Mouse (Mus musculus) urinary bladder, adult 18-20 months (tissue): Measurements from ENCODE around the gene Gm21292.
"Not testable (repeated sequence)": the region's sequence is repeated elsewhere in the genome, so short reads cannot be mapped to it uniquely, and the experiment has no call there.

Experiments used
- DNase-seq, 2 experiments: peaks; one replicate each; pipeline ENCODE4 v3.0.0; 2022; ENCODE audit warnings: low spot score in 2 of 2, mixed read lengths in 2 of 2

Gene Gm21292

DNA sequence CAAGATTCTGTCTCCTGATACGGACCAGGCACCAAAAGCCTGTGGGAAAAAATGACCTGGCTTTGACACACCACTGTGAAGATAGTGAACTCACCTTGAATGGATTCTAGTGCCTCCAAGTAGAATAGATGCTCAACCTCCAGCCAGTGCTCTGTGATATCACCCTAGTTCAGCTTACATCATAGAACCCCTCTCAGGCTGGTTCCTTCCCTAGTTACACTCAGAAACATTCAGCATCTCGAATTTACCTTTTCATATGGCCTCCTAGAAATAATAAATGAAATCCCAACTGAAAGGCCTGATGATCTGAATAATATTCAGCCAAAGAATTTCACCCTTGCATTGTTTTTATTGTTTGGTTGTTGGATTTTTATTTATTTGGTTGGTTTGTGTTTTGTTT is at the start of gene Gm21292:
Gm21292 (minus strand) TSS at position 101 of the 400 bp plus-strand sequence.
- DNase-seq = not testable (repeated sequence)
